Mouse (Mus musculus) heart, adult 2 months (tissue): ENCODE results near the gene 2810021J22Rik. TPM values are rescaled to one million over a fixed set of nuclear protein-coding genes. Genes with fewer than 3 reads are reported as not detected.
A peak's percentile ranks its signal among the peaks of the same experiment; 100 is the strongest.
"Not testable (repeated sequence)": the region's sequence is repeated elsewhere in the genome, so short reads cannot be mapped to it uniquely, and the experiment has no call there.

Experiments
- DNase-seq, 2 experiments: peaks; one replicate each; pipeline ENCODE4 v3.0.0; 2021
- H3K27ac ChIP-seq: fragments of 200-600 bp; 2 replicates; pipeline ENCODE4 v1.8.1; 2022
- H3K27me3 ChIP-seq: fragments of 200-500 bp; 2 replicates; pipeline ENCODE4 v1.6.1; 2012; ENCODE audit warnings: mild to moderate bottlenecking, low read length, inconsistent platforms, mixed read lengths; ENCODE audit not compliant: control insufficient read depth, insufficient read depth
- H3K36me3 ChIP-seq: fragments of 200-500 bp; 2 replicates; pipeline ENCODE4 v1.6.1; 2012; ENCODE audit warnings: low read length, inconsistent platforms; ENCODE audit not compliant: control insufficient read depth, insufficient read depth
- H3K4me1 ChIP-seq: fragments of 200-500 bp; 2 replicates; pipeline ENCODE4 v1.6.1; 2011; ENCODE audit warnings: low read length; ENCODE audit not compliant: control insufficient read depth, insufficient read depth
- H3K4me3 ChIP-seq: fragments of 200-600 bp; 2 replicates; pipeline ENCODE4 v1.8.1; 2022
- H3K79me2 ChIP-seq: fragments of 200-500 bp; replicated peaks from 2 replicates; pipeline ENCODE4 v1.6.1; 2012; ENCODE audit warnings: mild to moderate bottlenecking, inconsistent platforms, low read length, moderate library complexity, mixed read lengths; ENCODE audit not compliant: control insufficient read depth, insufficient read depth
- H3K9ac ChIP-seq: fragments of 200-500 bp; 2 replicates; pipeline ENCODE4 v1.6.1; 2012; ENCODE audit warnings: low read depth, mild to moderate bottlenecking, control low read depth, inconsistent platforms, low read length, mixed read lengths
- CTCF ChIP-seq: fragments of 200-600 bp; IDR thresholded peaks from 2 replicates; pipeline ENCODE4 v1.8.1; 2022; ENCODE audit warnings: antibody characterized with exemption, mild to moderate bottlenecking, moderate library complexity
- EP300 ChIP-seq: fragments of 200-500 bp; IDR thresholded peaks from 2 replicates; pipeline ENCODE4 v1.6.1; 2011; ENCODE audit warnings: low read depth, low read length, control low read depth; ENCODE audit not compliant: insufficient read depth
- POLR2A ChIP-seq: fragments of 200-500 bp; IDR thresholded peaks from 2 replicates; pipeline ENCODE4 v1.6.1; 2011; ENCODE audit warnings: mild to moderate bottlenecking, low read depth, low read length, control low read depth; ENCODE audit not compliant: insufficient read depth
- WGBS: fragments of 180-500 bp; shearing (Covaris S2); methylation state at CpG from one replicate; pipeline ENCODE4 v1.1.7; 2018; 5-methylcytosine and 5-hydroxymethylcytosine counted together
- intact Hi-C: fragments of 180-260 bp; cut with DNase I; formaldehyde crosslinking; loops from one replicate; pipeline ENCODE4 v1.15.1; 2025
- long read RNA-seq: library from polyadenylated mRNA; stranded (forward); transcript quantifications from one replicate; pipeline ENCODE4 v2.0.0, GENCODE M21; 2021
- polyA plus RNA-seq: library from polyadenylated mRNA; depleted of rRNA; stranded (reverse); fragments of >200 nt; gene quantifications from 2 replicates; pipeline ENCODE4 v1.2.3, GENCODE M21; 2012; rRNA removed
- total RNA-seq, 2 experiments: library from RNA; stranded (reverse); gene quantifications; 2 replicates each; pipeline ENCODE4 v1.2.3; 2021

2810021J22Rik gene
- 1 to 10 TPM; 2.1 TPM for total RNA-seq
- 3.1 TPM in 2 replicates for polyA plus RNA-seq
- long read RNA-seq, partial matches to known transcripts = 0 of 3 reads
- long read RNA-seq, other reads (novel, unspliced or antisense) = 0 of 3 reads

DNA sequence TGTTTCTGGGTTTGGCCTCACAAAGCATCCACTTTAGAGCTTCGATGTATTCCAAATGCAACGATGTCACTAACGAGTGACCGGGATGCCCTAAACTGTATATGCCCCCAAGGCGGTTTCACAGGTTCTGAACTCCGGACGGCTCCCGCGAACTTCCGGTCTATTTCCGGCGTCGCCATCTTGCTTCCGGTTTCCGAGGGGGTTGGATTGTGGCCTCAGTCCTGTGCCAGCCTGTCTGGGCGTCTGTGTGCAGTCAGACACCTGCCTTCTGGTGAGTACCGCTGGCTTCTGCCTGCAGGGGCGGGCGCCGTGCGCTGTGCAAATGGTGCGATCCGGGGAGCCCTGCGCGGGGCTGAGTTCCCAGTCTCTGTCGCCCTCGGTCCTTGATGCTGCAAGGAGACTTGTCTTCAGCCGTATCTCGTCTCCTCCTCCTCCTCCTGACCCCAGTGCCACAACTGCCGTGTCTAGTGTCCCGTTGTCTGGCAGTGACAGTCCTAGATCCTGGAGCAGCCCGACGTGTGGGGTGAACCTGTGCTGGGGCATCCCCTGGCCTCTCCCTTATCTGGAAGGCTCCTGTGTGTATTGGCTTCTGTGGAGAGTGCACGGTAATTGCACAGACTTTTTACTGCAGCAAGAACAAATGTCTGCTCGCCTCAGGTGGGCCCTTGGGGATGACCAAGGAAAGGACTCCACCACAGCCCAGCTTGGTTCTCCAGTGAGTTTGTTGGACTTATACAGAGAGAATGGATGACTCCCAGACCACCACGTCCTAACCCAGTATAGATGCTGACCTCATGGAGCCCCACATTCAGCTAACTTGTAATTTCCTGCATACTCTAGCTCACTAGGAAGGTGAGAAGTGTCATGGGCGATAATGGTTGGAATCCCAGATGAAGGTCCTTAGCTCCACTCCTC is at the start of gene 2810021J22Rik:
Gene 2810021J22Rik, plus strand, starts transcription at position 178 of the 915 bp plus-strand sequence.
- Histone ChIP-seq H3K4me3 (peak within 1 kb of the TSS; percentile 55), H3K79me2 (no peaks in the 10 kb centered on the region), H3K9ac (peak within 1 kb of the TSS; percentile 67), H3K27ac (peak within 1 kb of the TSS; percentile 40), H3K27me3 (no peaks in the 10 kb centered on the region), H3K36me3 (no peaks in the 10 kb centered on the region), H3K4me1 (no peaks in the 10 kb centered on the region; the same call in 1 of the 2 replicates)
- TF ChIP-seq EP300 (no peak), POLR2A (peak; percentile 36; the same call in 1 of the 2 replicates), CTCF (peak; percentile 35)
- 5% methylated on average over 37 of the region's 37 CpGs for WGBS
- peak; percentile 74 to 82 for DNase-seq
- intact Hi-C loops = no loop called here

- H3K27ac ChIP-seq, H3K4me1 ChIP-seq, H3K27me3 ChIP-seq, H3K79me2 ChIP-seq, intact Hi-C loops, H3K9ac ChIP-seq, H3K4me3 ChIP-seq, H3K36me3 ChIP-seq, DNase-seq: not testable (repeated sequence)
Measured at GRCm38 (mm10) chr11:58828937-58829336, 38.1 kb upstream of the 2810021J22Rik start, which contains the start of gene Olfr312. Gene Olfr312, plus strand, starts transcription at chr11:58829237.

- intact Hi-C loops = no loop called here
- H3K4me1 ChIP-seq = no peaks in the 10 kb centered on the region
- no peak overlapping the region for H3K4me3 ChIP-seq
- no peak for TF ChIP-seq EP300
- TF ChIP-seq POLR2A = no peak
- no peak for TF ChIP-seq CTCF
- no peaks in the 10 kb centered on the region for H3K27me3 ChIP-seq
- H3K27ac ChIP-seq = no peak overlapping the region
- no peaks in the 10 kb centered on the region for H3K36me3 ChIP-seq
- no peak for DNase-seq
- H3K9ac ChIP-seq = no peak overlapping the region
- no peaks in the 10 kb centered on the region for H3K79me2 ChIP-seq
- 68% methylated on average over 3 of the region's 3 CpGs for WGBS
Measured at GRCm38 (mm10) chr11:58829764-58830163, 37.3 kb upstream of the 2810021J22Rik start.

GRCm38 (mm10) chr11:58832541-58832940 is 34.5 kb upstream of the 2810021J22Rik start:
- H3K27ac ChIP-seq, DNase-seq, H3K36me3 ChIP-seq, H3K4me3 ChIP-seq, H3K27me3 ChIP-seq, H3K79me2 ChIP-seq, H3K9ac ChIP-seq, H3K4me1 ChIP-seq, intact Hi-C loops: not testable (repeated sequence)
- WGBS = 72% methylated on average over 3 of the region's 3 CpGs

- H3K9ac ChIP-seq, DNase-seq, intact Hi-C loops, H3K4me3 ChIP-seq, H3K27me3 ChIP-seq, H3K36me3 ChIP-seq, H3K4me1 ChIP-seq, H3K27ac ChIP-seq, H3K79me2 ChIP-seq: not testable (repeated sequence)
Measured at GRCm38 (mm10) chr11:58838951-58839350, 28.1 kb upstream of the 2810021J22Rik start, which contains the start of gene Olfr311. Gene Olfr311, plus strand, starts transcription at chr11:58839251.

- H3K4me3 ChIP-seq = peak within 1 kb of the TSS; percentile 73
- no peaks in the 10 kb centered on the region for H3K27me3 ChIP-seq
- under 1% methylated on average over 24 of the region's 24 CpGs for WGBS
- H3K79me2 ChIP-seq = no peaks in the 10 kb centered on the region
- 0 out of 2 replicates have a peak, but pooled peaks have one; percentile 37 for TF ChIP-seq EP300
- TF ChIP-seq CTCF = no peak
- peak; percentile 83 for TF ChIP-seq POLR2A
- H3K4me1 ChIP-seq = peaks cover 2% of the 10 kb centered on the region
- intact Hi-C loops = loop anchor here (5.0 kb wide), 1 partner anchor 55 kb away; the partner anchor contains the start of gene Zfp39
- DNase-seq = peak; percentile 80 to 89
- H3K9ac ChIP-seq = peak within 1 kb of the TSS; percentile 97
- no peaks in the 10 kb centered on the region for H3K36me3 ChIP-seq
- H3K27ac ChIP-seq = peak within 1 kb of the TSS; percentile 65
Measured at GRCm38 (mm10) chr11:58846919-58847461, 20.0 kb upstream of the 2810021J22Rik start, which contains the start of gene Gm12258. Gene Gm12258, plus strand, starts transcription at chr11:58847158.
